In genomic region chr6:120364523-120364905, GRCm38 (mm10) we compare ENCODE assay signal across 8 mouse cellular contexts. TPM values are rescaled to one million over a fixed set of nuclear protein-coding genes. Genes with fewer than 3 reads are reported as not detected.
DNase-seq lines count a peak whose midpoint lies in the region; ATAC-seq and TF ChIP-seq lines count a peak whose summit lies in the region.

No protein-coding gene starts in this region.

- 1% methylated on average over 31 of the region's 31 CpGs for WGBS in heart, embryonic 10.5 days
- under 1% methylated on average over 31 of the region's 31 CpGs for WGBS in forebrain, postnatal 0 days
- WGBS in macrophage (ENCODE audit: missing documents): 0% methylated on average over 19 of the region's 31 CpGs

- no peaks in the 10 kb centered on the region for H3K9me3 ChIP-seq in heart, embryonic 10.5 days
- H3K9me3 ChIP-seq in forebrain, postnatal 0 days (ENCODE audit: low read length): no peaks in the 10 kb centered on the region

- no peak for TF ChIP-seq CTCF in forebrain, postnatal 0 days (IDR thresholded peaks at IDR 0.05; ENCODE audit: low read depth)

- peak overlapping the region; percentile 96 for H3K27ac ChIP-seq in heart, embryonic 10.5 days
- peak overlapping the region; percentile 98 for H3K27ac ChIP-seq in forebrain, postnatal 0 days (ENCODE audit: low read depth, low read length)
- peak overlapping the region; percentile 87 for H3K27ac ChIP-seq in macrophage

- H3K4me3 ChIP-seq in heart, embryonic 10.5 days: peak overlapping the region; percentile 89
- H3K4me3 ChIP-seq in forebrain, postnatal 0 days (ENCODE audit: low read depth, low read length): peak overlapping the region; percentile 88
- peak overlapping the region; percentile 95 for H3K4me3 ChIP-seq in macrophage (ENCODE audit: inconsistent target)

- peak overlapping the region; percentile 79 for H3K9ac ChIP-seq in forebrain, postnatal 0 days

- 0 out of 2 replicates have a peak, but pooled peaks have one; percentile 0 for ATAC-seq in forebrain, postnatal 0 days

- peaks cover 30% of the 10 kb centered on the region for H3K36me3 ChIP-seq in heart, embryonic 10.5 days
- peaks cover 16% of the 10 kb centered on the region for H3K36me3 ChIP-seq in forebrain, postnatal 0 days (ENCODE audit: insufficient read depth)
- peaks cover 14% of the 10 kb centered on the region for H3K36me3 ChIP-seq in macrophage (ENCODE audit: inconsistent target)

- peak; percentile 75 for DNase-seq in heart, embryonic 10.5 days (ENCODE audit: low spot score)
- no peak for DNase-seq in heart, adult 18-20 months
- peak; percentile 25 for DNase-seq in ES-CJ7 (ENCODE audit: low read depth, low spot score)
- no peak for DNase-seq in forebrain, postnatal 0 days
- no peak for DNase-seq in right cerebral cortex, adult 2 months (ENCODE audit: low spot score in 2 of 2)
- DNase-seq in frontal cortex, adult 2 months (ENCODE audit: extremely low spot score in 1 of 2, low spot score in 1 of 2): no peak
- DNase-seq in left cerebral cortex, adult 11 months (ENCODE audit: low spot score): no peak

- H3K27me3 ChIP-seq in heart, embryonic 10.5 days (ENCODE audit: insufficient read depth, poor library complexity, severe bottlenecking): no peaks in the 10 kb centered on the region
- no peaks in the 10 kb centered on the region for H3K27me3 ChIP-seq in forebrain, postnatal 0 days (ENCODE audit: insufficient read depth, low read length)

- H3K4me1 ChIP-seq in heart, embryonic 10.5 days: peaks cover 18% of the 10 kb centered on the region
- peaks cover 9% of the 10 kb centered on the region for H3K4me1 ChIP-seq in forebrain, postnatal 0 days (ENCODE audit: insufficient read depth)

- H3K4me2 ChIP-seq in forebrain, postnatal 0 days (ENCODE audit: low read depth): peak overlapping the region; percentile 81

- peaks cover 51% of the 10 kb centered on the region for H3K79me2 ChIP-seq in macrophage (ENCODE audit: inconsistent target)

RNA-seq across cellular contexts. Expression of gene Ccdc77, which starts 0.3 kb away (rescaled TPM):
- polyA plus RNA-seq in heart, embryonic 10.5 days (2016; fragmentation: Nextera tagmentation; extraction: Ambion mirVana): 23.0 and 24.7 TPM in 2 replicates
- total RNA-seq in heart, adult 18-20 months (2021): 1 to 10 TPM; 3.9 to 5.0 TPM
- total RNA-seq in forebrain, postnatal 0 days (2014; rRNA removed): 9.8 and 13.5 TPM in 2 replicates
- 5.8 and 8.3 TPM in 2 replicates for polyA plus RNA-seq in forebrain, postnatal 0 days (2015; fragmentation: Nextera tagmentation; extraction: Ambion mirVana)
- total RNA-seq in macrophage (2018; cell fraction: chromatin; rRNA removed): 10 to 100 TPM; 11.5 to 71.1 (median 37.9) TPM
- 1 to 10 TPM; 1.9 to 6.8 (median 4.7) TPM for total RNA-seq in macrophage (2018; cell fraction: cytosol; rRNA removed)
- total RNA-seq in macrophage (2018; cell fraction: nucleus; rRNA removed): 10 to 100 TPM in 16 of 26 experiments, 1 to 10 TPM in 10; 5.0 to 30.5 (median 14.4) TPM
- polyA plus RNA-seq in macrophage (2018): 6.0 to 6.9 TPM (median 6.8 TPM) in 3 replicates
- polyA plus RNA-seq in frontal cortex, adult 2 months (2012; rRNA removed): 7.3 and 7.7 TPM in 2 replicates

RNA-seq across cellular contexts. Expression of gene Kdm5a, which starts 0.6 kb away (rescaled TPM):
- 36.9 and 38.9 TPM in 2 replicates for polyA plus RNA-seq in heart, embryonic 10.5 days (2016; fragmentation: Nextera tagmentation; extraction: Ambion mirVana)
- 10 to 100 TPM; 28.7 to 29.9 TPM for total RNA-seq in heart, adult 18-20 months (2021)
- total RNA-seq in forebrain, postnatal 0 days (2014; rRNA removed): 29.6 and 44.3 TPM in 2 replicates
- 14.0 and 18.0 TPM in 2 replicates for polyA plus RNA-seq in forebrain, postnatal 0 days (2015; fragmentation: Nextera tagmentation; extraction: Ambion mirVana)
- 100 to 1,000 TPM; 144 to 277 (median 196) TPM for total RNA-seq in macrophage (2018; cell fraction: chromatin; rRNA removed)
- total RNA-seq in macrophage (2018; cell fraction: cytosol; rRNA removed): 10 to 100 TPM; 19.9 to 41.3 (median 30.3) TPM
- 100 to 1,000 TPM in 13 of 26 experiments, 10 to 100 TPM in 13; 56.9 to 163 (median 98.5) TPM for total RNA-seq in macrophage (2018; cell fraction: nucleus; rRNA removed)
- polyA plus RNA-seq in macrophage (2018): 19.9 to 27.4 TPM (median 21.8 TPM) in 3 replicates
- polyA plus RNA-seq in frontal cortex, adult 2 months (2012; rRNA removed): 11.8 and 13.8 TPM in 2 replicates

Comparison
In these comparisons a context has a peak if more than half of its experiments do, and no peak if none do; other contexts are left out.
1. DNase-seq: peak in heart, embryonic 10.5 days (single experiment) and ES-CJ7 (single experiment); none in heart, adult 18-20 months (0 of 2), forebrain, postnatal 0 days (single experiment), right cerebral cortex, adult 2 months (0 of 2), frontal cortex, adult 2 months (0 of 2) and left cerebral cortex, adult 11 months (single experiment).
2. Peak in every context shown above with its lines, with median percentiles within 50 percentile points of each other: H3K27ac ChIP-seq and H3K4me3 ChIP-seq.